Mouse (Mus musculus) lung, postnatal 0 days (tissue): ENCODE measurements around the gene Pgc. TPM values are rescaled to one million over a fixed set of nuclear protein-coding genes. Genes with fewer than 3 reads are reported as not detected.
A peak's percentile ranks its signal among the peaks of the same experiment; 100 is the strongest.

Experiments used
- ATAC-seq: fragments of 200-750 bp; cut with Nextera tagmentation; 2 replicates; pipeline ENCODE4 v1.8.0; 2017; ENCODE audit warnings: moderate library complexity
- DNase-seq: peaks from one replicate; pipeline ENCODE4 v3.0.0-alpha.2; 2016; ENCODE audit warnings: low spot score
- H3K27ac ChIP-seq: fragments of 300-500 bp; sonication (generic); 2 replicates; pipeline ENCODE4 v1.5.1; 2014; ENCODE audit warnings: antibody characterized with exemption, mild to moderate bottlenecking, low read length, mixed read lengths
- H3K27me3 ChIP-seq: fragments of 300-500 bp; sonication (generic); replicated peaks from 2 replicates; pipeline ENCODE4 v1.6.1; 2014; ENCODE audit warnings: low read length, mixed read lengths; ENCODE audit not compliant: insufficient read depth
- H3K36me3 ChIP-seq: fragments of 300-500 bp; sonication (generic); 2 replicates; pipeline ENCODE4 v1.6.1; 2014; ENCODE audit warnings: low read length, mixed read lengths; ENCODE audit not compliant: insufficient read depth
- H3K4me1 ChIP-seq: fragments of 300-500 bp; sonication (generic); 2 replicates; pipeline ENCODE4 v1.6.1; 2014; ENCODE audit warnings: antibody characterized with exemption, low read depth, low read length, mixed read lengths; ENCODE audit not compliant: insufficient read depth
- H3K4me2 ChIP-seq: fragments of 300-500 bp; sonication (generic); replicated peaks from 2 replicates; pipeline ENCODE4 v1.6.1; 2014; ENCODE audit warnings: low read depth, mild to moderate bottlenecking, low read length, moderate library complexity, mixed read lengths
- H3K4me3 ChIP-seq: fragments of 300-500 bp; sonication (generic); 2 replicates; pipeline ENCODE4 v1.5.1; 2014; ENCODE audit warnings: low read depth, low read length
- H3K9ac ChIP-seq: fragments of 300-500 bp; sonication (generic); replicated peaks from 2 replicates; pipeline ENCODE4 v1.6.1; 2014; ENCODE audit warnings: low read depth, mild to moderate bottlenecking
- H3K9me3 ChIP-seq: fragments of 300-500 bp; sonication (generic); 2 replicates; pipeline ENCODE4 v1.6.1; 2016; ENCODE audit warnings: low read length, mixed read lengths
- CTCF ChIP-seq: IDR thresholded peaks from 2 replicates; pipeline ENCODE4 v1.5.1; 2016; ENCODE audit warnings: antibody characterized with exemption, mild to moderate bottlenecking
- EP300 ChIP-seq: IDR thresholded peaks from 2 replicates; pipeline ENCODE4 v1.6.1; 2016; ENCODE audit warnings: antibody characterized with exemption, mild to moderate bottlenecking, control low read depth
- WGBS: fragments of 180-500 bp; shearing (Covaris S2); extraction: QIAGEN DNeasy Blood & Tissue Kit; methylation state at CpG from one replicate; pipeline ENCODE4 v1.1.7; 2014; 5-methylcytosine and 5-hydroxymethylcytosine counted together
- polyA plus RNA-seq: library from polyadenylated mRNA; unstranded; fragments of >200 nt; fragmentation: Nextera tagmentation; extraction: Ambion mirVana; gene quantifications from 2 replicates; pipeline ENCODE4 v1.2.1, GENCODE M21; 2015

Gene Pgc
- polyA plus RNA-seq, 1 experiment from 2014 or later = 25.4 TPM

DNA sequence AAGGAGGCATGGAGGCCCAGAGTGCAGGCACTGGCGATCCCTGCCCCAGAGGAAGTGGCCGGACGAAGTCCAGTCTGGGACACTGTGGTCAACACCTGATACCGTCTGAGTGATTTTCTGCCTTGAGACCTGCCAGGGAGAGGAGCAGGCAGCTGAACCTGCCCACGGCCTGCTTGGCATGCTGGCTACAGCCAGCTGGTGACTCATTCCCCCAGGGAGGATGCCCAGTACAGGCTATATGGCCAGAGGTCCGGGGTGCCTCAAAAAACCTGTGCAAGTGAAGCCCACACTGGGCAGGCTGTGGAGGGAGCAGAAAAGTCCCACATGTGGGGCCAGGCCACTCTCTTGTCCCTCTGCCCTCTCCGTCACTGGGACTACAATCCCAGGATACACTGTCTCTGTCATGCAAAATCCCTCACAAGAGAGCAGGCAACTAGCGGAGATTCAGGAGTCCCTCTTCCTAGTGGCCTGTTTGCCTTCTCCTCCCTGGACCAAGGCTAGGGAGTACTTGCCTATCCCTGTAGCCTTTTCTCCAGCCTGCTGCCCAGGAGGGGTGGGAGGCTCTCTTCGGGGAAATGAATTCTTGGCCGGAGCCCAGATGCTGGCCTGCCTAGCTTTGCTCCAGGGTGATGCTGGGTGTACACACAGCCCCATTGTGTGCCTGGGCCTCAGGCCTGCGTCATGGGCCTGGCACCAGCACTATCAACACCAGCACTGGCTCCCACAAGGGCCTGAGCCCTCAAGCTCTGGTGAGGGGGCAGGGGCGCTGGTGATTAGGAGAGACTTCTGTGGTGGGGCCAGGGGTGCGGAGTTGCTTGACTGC, 36.1 kb downstream of the Pgc start:
- H3K4me3 ChIP-seq = no peak overlapping the region
- H3K27me3 ChIP-seq = no peaks in the 10 kb centered on the region
- no peaks in the 10 kb centered on the region for H3K36me3 ChIP-seq
- peak; percentile 81 for DNase-seq
- no peaks in the 10 kb centered on the region for H3K9me3 ChIP-seq
- TF ChIP-seq CTCF (no peak), EP300 (no peak)
- 46% methylated on average over 13 of the region's 13 CpGs for WGBS
- peak overlapping the region; percentile 55; the same call in 1 of the 2 replicates for H3K27ac ChIP-seq
- H3K9ac ChIP-seq = no peak overlapping the region
- H3K4me2 ChIP-seq = no peak overlapping the region
- peak; percentile 85 for ATAC-seq
- peaks cover 17% of the 10 kb centered on the region; the same call in 1 of the 2 replicates for H3K4me1 ChIP-seq

DNA sequence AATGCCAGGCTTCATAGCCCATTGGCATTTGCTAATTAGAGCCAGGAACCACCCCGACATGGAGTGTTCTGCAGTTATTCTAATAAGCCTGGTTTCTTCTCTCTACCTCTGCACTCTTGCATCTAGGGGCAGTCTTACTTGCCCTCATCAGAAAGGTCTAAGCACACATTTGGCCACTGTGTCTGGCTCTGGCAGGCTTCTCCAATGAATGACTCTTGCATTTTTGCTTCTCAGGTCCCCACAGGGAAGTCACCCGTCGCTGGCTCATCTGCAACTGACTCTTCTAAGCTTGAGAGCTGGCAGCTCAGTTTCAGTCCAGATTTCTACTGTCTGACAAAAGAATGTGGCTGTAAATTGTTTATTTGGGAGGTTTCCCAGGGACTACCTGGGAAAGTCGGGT, 39.3 kb downstream of the Pgc start:
- Histone ChIP-seq H3K9me3 (no peaks in the 10 kb centered on the region), H3K27me3 (no peaks in the 10 kb centered on the region), H3K36me3 (no peaks in the 10 kb centered on the region), H3K4me3 (no peak overlapping the region), H3K9ac (no peak overlapping the region), H3K27ac (0 out of 2 replicates have a peak overlapping the region, but pooled peaks have one; percentile 3), H3K4me1 (peaks cover 13% of the 10 kb centered on the region; the same call in 1 of the 2 replicates), H3K4me2 (no peak overlapping the region)
- DNase-seq = no peak
- no peak for ATAC-seq
- TF ChIP-seq EP300 = no peak
- no peak for TF ChIP-seq CTCF
- 65% methylated on average over 4 of the region's 4 CpGs for WGBS

DNA sequence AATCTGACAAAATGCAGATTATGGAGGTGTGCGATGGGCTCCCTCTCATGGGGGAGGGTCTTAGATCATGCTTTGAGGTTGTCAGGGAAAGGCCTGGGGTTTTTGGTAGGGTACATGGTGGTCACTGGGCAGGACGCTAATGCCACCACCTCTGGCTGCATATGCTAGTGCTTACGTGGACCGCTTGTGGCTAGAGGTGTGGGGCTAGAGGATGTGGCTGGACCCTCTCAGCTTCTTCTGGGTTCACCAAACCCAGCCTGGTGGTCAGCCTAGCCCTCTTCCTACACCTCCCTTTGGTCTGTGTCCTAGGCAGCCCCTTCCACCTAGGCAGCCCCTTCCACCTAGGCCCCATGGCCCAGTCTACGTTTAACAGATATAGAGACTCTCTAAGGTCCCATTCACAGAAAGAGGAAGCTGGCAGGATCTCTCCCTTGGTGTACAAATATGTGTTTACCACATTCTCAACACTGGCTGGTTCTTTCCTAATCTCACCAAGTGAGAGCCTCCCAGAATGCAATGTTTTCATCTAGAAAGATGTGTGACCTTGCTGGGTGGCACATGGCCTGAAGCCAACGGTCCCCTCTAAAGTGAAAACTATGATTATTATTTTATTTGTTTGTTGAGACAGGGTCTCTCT, 39.9 kb downstream of the Pgc start:
- Histone ChIP-seq H3K4me3 (no peak overlapping the region), H3K4me1 (peaks cover 13% of the 10 kb centered on the region; the same call in 1 of the 2 replicates), H3K9me3 (no peaks in the 10 kb centered on the region), H3K27me3 (no peaks in the 10 kb centered on the region), H3K27ac (0 out of 2 replicates have a peak overlapping the region, but pooled peaks have one; percentile 3), H3K9ac (no peak overlapping the region), H3K36me3 (no peaks in the 10 kb centered on the region), H3K4me2 (no peak overlapping the region)
- ATAC-seq = no peak
- 81% methylated on average over 5 of the region's 6 CpGs for WGBS
- DNase-seq = peak; percentile 52
- TF ChIP-seq CTCF (no peak), EP300 (no peak)

DNA sequence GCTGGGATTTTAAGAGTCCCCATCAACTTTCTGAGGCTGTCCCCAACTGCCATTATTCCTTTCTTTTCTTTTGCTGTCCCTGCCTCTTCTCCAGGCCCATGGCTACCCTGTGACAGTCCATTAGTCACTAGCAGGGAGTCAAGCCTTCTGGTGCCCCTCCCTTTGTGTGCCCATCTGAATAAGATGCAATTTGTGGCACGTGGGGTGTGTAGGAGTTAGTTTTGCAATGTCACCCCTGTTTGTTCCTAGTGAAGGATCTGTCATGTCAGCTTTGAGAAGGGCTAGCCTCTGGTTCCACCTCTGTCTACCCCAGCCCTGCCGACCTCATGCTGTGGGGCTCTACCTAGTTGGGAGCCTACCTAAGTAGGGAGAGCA, 40.4 kb downstream of the Pgc start:
- Histone ChIP-seq H3K9me3 (no peaks in the 10 kb centered on the region), H3K4me2 (no peak overlapping the region), H3K4me3 (no peak overlapping the region), H3K9ac (no peak overlapping the region), H3K27me3 (no peaks in the 10 kb centered on the region), H3K4me1 (peaks cover 13% of the 10 kb centered on the region; the same call in 1 of the 2 replicates), H3K27ac (no peak overlapping the region), H3K36me3 (no peaks in the 10 kb centered on the region)
- 51% methylated on average over 2 of the region's 2 CpGs for WGBS
- DNase-seq = no peak
- TF ChIP-seq EP300 (no peak), CTCF (no peak)
- no peak for ATAC-seq

DNA sequence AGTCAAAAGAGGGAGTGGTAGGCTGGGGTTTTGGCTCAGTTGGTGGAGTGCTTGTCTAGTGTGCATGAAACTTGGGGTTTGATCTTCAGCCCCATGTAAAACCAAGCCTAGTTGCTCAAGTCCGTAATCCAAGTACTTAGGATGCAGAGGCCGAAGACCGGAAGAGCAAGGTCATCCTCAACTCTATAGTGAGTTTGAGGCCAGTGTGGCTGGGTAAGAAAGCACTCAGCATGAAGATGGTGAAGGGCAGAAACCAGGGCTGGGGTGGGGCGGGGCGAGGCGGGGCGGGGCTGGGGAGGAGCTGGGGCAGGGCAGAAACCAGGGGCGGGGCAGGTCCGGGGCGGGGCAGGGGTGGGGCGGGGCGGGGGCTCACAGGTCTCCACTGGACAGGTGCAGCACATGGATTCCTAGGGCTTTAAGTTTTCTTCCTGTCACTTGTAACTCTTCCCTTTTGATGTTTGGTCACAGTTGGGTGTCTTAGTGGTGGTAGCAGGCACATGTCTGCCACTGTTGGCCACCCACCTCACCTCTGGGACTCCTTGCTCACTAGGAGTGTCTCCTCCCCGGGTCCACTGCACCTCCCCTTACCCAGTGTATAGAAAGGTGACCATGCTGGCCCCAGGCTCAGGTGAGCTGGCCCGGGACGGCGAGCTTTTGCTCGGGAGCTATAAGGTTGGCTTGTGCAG, 41.0 kb downstream of the Pgc start:
- Histone ChIP-seq H3K27ac (no peak overlapping the region), H3K36me3 (no peaks in the 10 kb centered on the region), H3K4me3 (no peak overlapping the region), H3K4me2 (no peak overlapping the region), H3K27me3 (no peaks in the 10 kb centered on the region), H3K4me1 (peaks cover 12% of the 10 kb centered on the region; the same call in 1 of the 2 replicates), H3K9ac (no peak overlapping the region), H3K9me3 (0 out of 2 replicates have a peak, but pooled peaks cover 5% of the 10 kb centered on the region)
- ATAC-seq = no peak
- DNase-seq = no peak
- 62% methylated on average over 9 of the region's 17 CpGs for WGBS
- TF ChIP-seq CTCF = no peak
- no peak for TF ChIP-seq EP300

DNA sequence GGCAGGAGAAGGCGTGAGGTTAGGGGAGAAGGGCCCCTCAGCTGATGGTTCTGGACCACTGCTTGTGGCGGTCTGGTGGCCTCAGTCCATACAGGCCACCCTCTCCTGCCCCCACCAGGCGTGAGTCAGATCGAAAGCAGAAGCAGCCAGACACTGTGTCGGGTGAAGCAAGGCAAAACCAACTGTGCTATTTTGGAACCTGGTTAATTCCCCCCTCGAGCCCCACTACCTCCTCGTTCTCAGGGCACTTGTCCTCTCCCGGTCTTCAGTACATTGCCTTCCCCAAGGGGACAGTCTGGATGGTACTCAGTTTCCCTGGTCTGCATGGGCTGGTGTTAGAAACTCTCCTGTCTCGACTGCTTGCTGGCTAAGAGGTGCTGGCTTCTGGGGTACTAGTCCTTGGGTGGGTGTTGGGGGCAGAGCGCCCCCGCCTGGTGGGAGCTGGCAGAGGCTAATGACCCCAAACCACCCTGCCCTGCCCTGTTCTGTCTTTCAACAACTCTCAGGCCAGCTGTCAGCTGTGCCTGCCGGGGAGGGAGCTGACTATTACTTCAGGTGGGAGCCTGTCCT, 42.1 kb downstream of the Pgc start:
- Histone ChIP-seq H3K36me3 (no peaks in the 10 kb centered on the region), H3K4me3 (no peak overlapping the region), H3K27me3 (no peaks in the 10 kb centered on the region), H3K4me1 (no peaks in the 10 kb centered on the region), H3K4me2 (no peak overlapping the region), H3K9me3 (0 out of 2 replicates have a peak, but pooled peaks cover 6% of the 10 kb centered on the region), H3K27ac (no peak overlapping the region), H3K9ac (no peak overlapping the region)
- DNase-seq = peak; percentile 59
- TF ChIP-seq EP300 (no peak), CTCF (peak; percentile 44)
- peak; percentile 46 for ATAC-seq
- WGBS = 43% methylated on average over 12 of the region's 12 CpGs
